Mouse (Mus musculus): Measurements from ENCODE around the gene Naglu. TPM values are rescaled to one million over a fixed set of nuclear protein-coding genes. Genes with fewer than 3 reads are reported as not detected.

Gene Naglu
- polyA plus RNA-seq, 1 experiment = 0.14 TPM

- TF ChIP-seq GATA1 (IDR thresholded peaks at IDR 0.05; ENCODE audit: low read length) = no peak
- TF ChIP-seq TAL1 (IDR thresholded peaks at IDR 0.05; ENCODE audit: low read length) = no peak
- H3K36me3 ChIP-seq (ENCODE audit: control insufficient read depth) = peaks cover 100% of the 10 kb centered on the region
- peaks cover 14% of the 10 kb centered on the region for H3K4me1 ChIP-seq (ENCODE audit: control insufficient read depth)
- no peak overlapping the region for H3K4me3 ChIP-seq (replicated peaks)
- H3K9me3 ChIP-seq (ENCODE audit: control insufficient read depth, low read length) = peaks cover 12% of the 10 kb centered on the region
- no peaks in the 10 kb centered on the region for H3K27me3 ChIP-seq (ENCODE audit: control insufficient read depth)
Measured at GRCm38 (mm10) chr11:101052751-101053473, 16.9 kb upstream of the Naglu start.

GRCm38 (mm10) chr11:101053974-101054373 lies 15.8 kb upstream of the Naglu start:
- Histone ChIP-seq H3K9me3 (ENCODE audit: control insufficient read depth, low read length) (peaks cover 12% of the 10 kb centered on the region), H3K4me3 (replicated peaks) (no peak overlapping the region), H3K36me3 (ENCODE audit: control insufficient read depth) (peaks cover 100% of the 10 kb centered on the region), H3K27me3 (ENCODE audit: control insufficient read depth) (no peaks in the 10 kb centered on the region), H3K4me1 (ENCODE audit: control insufficient read depth) (peaks cover 25% of the 10 kb centered on the region)
- TF ChIP-seq TAL1 (IDR thresholded peaks at IDR 0.05; ENCODE audit: low read length) (no peak), GATA1 (IDR thresholded peaks at IDR 0.05; ENCODE audit: low read length) (no peak)

DNA sequence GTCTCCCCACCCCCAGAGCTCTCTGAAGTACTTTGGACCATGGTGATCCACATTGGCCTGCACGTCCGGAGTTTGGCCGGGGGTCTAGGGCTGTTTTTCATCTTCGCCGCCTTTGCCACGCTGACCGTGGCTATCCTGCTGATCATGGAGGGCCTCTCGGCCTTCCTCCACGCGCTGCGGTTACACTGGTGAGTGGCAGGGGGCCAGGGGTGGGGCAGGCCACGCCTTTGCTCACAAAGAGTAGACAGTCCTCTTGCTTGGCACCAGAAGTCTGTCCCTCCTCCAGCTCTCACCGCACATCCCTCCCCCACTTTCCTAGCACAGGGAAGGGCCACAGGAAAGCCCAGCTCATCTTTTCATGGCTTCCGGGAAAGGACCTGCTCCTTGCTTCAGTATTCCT lies 14.4 kb upstream of the Naglu start:
- Histone ChIP-seq H3K36me3 (ENCODE audit: control insufficient read depth) (peaks cover 100% of the 10 kb centered on the region), H3K9me3 (ENCODE audit: control insufficient read depth, low read length) (peaks cover 12% of the 10 kb centered on the region), H3K27me3 (ENCODE audit: control insufficient read depth) (no peaks in the 10 kb centered on the region), H3K4me1 (ENCODE audit: control insufficient read depth) (peaks cover 25% of the 10 kb centered on the region), H3K4me3 (replicated peaks) (no peak overlapping the region)
- TF ChIP-seq GATA1 (IDR thresholded peaks at IDR 0.05; ENCODE audit: low read length) (no peak), TAL1 (IDR thresholded peaks at IDR 0.05; ENCODE audit: low read length) (no peak)

DNA sequence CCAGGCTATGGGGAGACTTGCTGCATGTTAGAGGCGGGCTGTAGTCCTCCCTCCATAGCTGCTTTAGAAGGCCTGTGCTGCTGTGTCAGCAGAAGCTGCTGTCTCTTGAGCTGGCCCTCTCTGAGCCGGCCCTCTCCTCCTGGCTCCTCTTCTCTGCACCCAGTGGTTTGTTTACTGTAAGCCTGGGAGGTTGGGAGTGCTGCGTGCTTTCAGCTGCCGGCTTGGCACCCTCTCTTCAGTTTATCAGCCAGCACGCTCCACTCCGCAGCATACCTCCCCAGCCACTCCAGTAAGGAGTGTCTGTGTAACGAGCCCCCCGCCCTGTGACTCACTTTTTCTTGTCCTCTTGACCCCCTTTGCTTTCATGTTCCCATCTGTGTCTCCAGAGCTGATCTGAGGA lies 12.9 kb upstream of the Naglu start:
- Histone ChIP-seq H3K9me3 (ENCODE audit: control insufficient read depth, low read length) (peaks cover 12% of the 10 kb centered on the region), H3K36me3 (ENCODE audit: control insufficient read depth) (peaks cover 99% of the 10 kb centered on the region)

GRCm38 (mm10) chr11:101057860-101058259 lies 12.0 kb upstream of the Naglu start:
- peaks cover 42% of the 10 kb centered on the region for H3K4me1 ChIP-seq (ENCODE audit: control insufficient read depth)
- H3K4me3 ChIP-seq (replicated peaks) = no peak overlapping the region
- H3K27me3 ChIP-seq (ENCODE audit: control insufficient read depth) = no peaks in the 10 kb centered on the region
- peaks cover 99% of the 10 kb centered on the region for H3K36me3 ChIP-seq (ENCODE audit: control insufficient read depth)
- peaks cover 11% of the 10 kb centered on the region for H3K9me3 ChIP-seq (ENCODE audit: control insufficient read depth, low read length)
- no peak for TF ChIP-seq GATA1 (IDR thresholded peaks at IDR 0.05; ENCODE audit: low read length)
- TF ChIP-seq TAL1 (IDR thresholded peaks at IDR 0.05; ENCODE audit: low read length) = no peak

More for the DNA sequence above, 12.9 kb upstream of the Naglu start:
- Histone ChIP-seq H3K27me3 (ENCODE audit: control insufficient read depth) (no peaks in the 10 kb centered on the region), H3K4me3 (replicated peaks) (no peak overlapping the region), H3K4me1 (ENCODE audit: control insufficient read depth) (peaks cover 34% of the 10 kb centered on the region)
- no peak for TF ChIP-seq TAL1 (IDR thresholded peaks at IDR 0.05; ENCODE audit: low read length)
- TF ChIP-seq GATA1 (IDR thresholded peaks at IDR 0.05; ENCODE audit: low read length) = no peak

DNA sequence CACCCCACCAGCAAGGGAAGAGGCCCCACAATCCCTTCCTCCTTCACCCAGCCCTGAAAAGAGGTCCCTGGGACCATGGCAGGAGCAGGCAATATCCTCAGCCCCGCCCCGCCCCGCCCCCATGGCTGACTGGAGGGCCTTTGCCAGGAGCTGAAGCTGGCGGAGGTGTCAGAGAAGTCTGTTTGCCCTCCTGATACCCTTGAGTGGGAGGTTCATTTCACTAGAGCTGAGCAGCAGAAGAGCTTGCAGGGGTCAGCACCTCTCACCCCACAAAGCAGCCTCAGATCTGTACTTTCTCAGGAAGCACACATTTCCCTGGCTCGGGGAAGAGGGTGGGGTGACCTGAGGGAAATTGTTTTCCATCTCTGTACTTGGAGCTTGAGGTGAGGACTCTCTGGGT lies 11.1 kb upstream of the Naglu start:
- Histone ChIP-seq H3K4me1 (ENCODE audit: control insufficient read depth) (peaks cover 51% of the 10 kb centered on the region), H3K9me3 (ENCODE audit: control insufficient read depth, low read length) (peaks cover 3% of the 10 kb centered on the region), H3K36me3 (ENCODE audit: control insufficient read depth) (peaks cover 99% of the 10 kb centered on the region), H3K4me3 (replicated peaks) (no peak overlapping the region), H3K27me3 (ENCODE audit: control insufficient read depth) (no peaks in the 10 kb centered on the region)
- TF ChIP-seq GATA1 (IDR thresholded peaks at IDR 0.05; ENCODE audit: low read length) (no peak), TAL1 (IDR thresholded peaks at IDR 0.05; ENCODE audit: low read length) (no peak)

DNA sequence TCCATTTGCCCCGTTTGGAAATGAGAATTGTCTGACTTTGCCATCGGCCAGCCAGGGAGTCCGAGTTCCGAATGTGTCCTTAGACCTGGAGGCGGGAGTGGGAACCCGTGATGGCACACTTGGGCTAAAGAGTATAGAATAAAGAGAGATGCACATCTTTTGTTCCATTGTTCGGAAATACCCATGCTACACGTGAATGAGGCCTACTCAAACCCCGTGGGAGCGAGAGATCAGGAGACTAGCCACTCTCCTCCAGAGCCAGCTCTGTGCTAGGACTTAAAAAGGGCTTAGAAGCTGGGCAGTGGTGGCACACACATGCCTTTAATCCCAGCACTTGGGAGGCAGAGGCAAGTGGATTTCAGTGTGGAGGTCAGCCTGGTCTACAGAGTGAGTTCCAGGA lies 10.3 kb upstream of the Naglu start:
- peaks cover 99% of the 10 kb centered on the region for H3K36me3 ChIP-seq (ENCODE audit: control insufficient read depth)
- no peaks in the 10 kb centered on the region for H3K9me3 ChIP-seq (ENCODE audit: control insufficient read depth, low read length)
- H3K4me1 ChIP-seq (ENCODE audit: control insufficient read depth) = peaks cover 58% of the 10 kb centered on the region
- H3K4me3 ChIP-seq (replicated peaks) = no peak overlapping the region
- no peak for TF ChIP-seq GATA1 (IDR thresholded peaks at IDR 0.05; ENCODE audit: low read length)
- no peak for TF ChIP-seq TAL1 (IDR thresholded peaks at IDR 0.05; ENCODE audit: low read length)
- H3K27me3 ChIP-seq (ENCODE audit: control insufficient read depth) = no peaks in the 10 kb centered on the region

- no peaks in the 10 kb centered on the region for H3K9me3 ChIP-seq (ENCODE audit: control insufficient read depth, low read length)
- TF ChIP-seq GATA1 (IDR thresholded peaks at IDR 0.05; ENCODE audit: low read length) (no peak), TAL1 (IDR thresholded peaks at IDR 0.05; ENCODE audit: low read length) (no peak)
- no peak overlapping the region for H3K4me3 ChIP-seq (replicated peaks)
- peaks cover 62% of the 10 kb centered on the region for H3K4me1 ChIP-seq (ENCODE audit: control insufficient read depth)
- no peaks in the 10 kb centered on the region for H3K27me3 ChIP-seq (ENCODE audit: control insufficient read depth)
- H3K36me3 ChIP-seq (ENCODE audit: control insufficient read depth) = peaks cover 99% of the 10 kb centered on the region
Measured at GRCm38 (mm10) chr11:101060126-101060525, 9.7 kb upstream of the Naglu start.

DNA sequence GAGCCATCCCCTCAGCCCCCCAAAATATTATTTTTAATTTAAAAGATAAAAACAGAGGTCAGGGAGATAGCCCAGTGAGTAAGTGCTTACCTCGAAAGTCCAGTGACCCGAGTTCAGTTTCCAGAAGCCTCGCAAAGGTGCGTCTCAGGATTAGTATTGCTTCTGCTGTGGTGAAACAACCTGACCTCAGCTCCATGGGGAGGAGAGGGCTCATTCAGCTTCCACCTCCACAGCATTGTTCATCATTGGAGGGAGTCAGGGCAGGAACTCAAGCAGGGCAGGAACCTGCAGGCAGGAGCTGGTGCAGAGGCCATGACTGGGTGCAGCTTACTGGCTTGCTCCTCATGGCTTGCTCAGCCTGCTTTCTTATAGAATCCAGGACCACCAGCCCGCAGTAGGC lies 8.8 kb upstream of the Naglu start:
- Histone ChIP-seq H3K36me3 (ENCODE audit: control insufficient read depth) (peaks cover 99% of the 10 kb centered on the region), H3K27me3 (ENCODE audit: control insufficient read depth) (no peaks in the 10 kb centered on the region), H3K4me1 (ENCODE audit: control insufficient read depth) (peaks cover 68% of the 10 kb centered on the region), H3K4me3 (replicated peaks) (no peak overlapping the region), H3K9me3 (ENCODE audit: control insufficient read depth, low read length) (no peaks in the 10 kb centered on the region)
- no peak for TF ChIP-seq TAL1 (IDR thresholded peaks at IDR 0.05; ENCODE audit: low read length)
- TF ChIP-seq GATA1 (IDR thresholded peaks at IDR 0.05; ENCODE audit: low read length) = no peak

Data from erythroblast, embryonic 14.5 days (primary cell).